Mouse (Mus musculus) liver, adult 2 months (tissue): ENCODE results near the gene Tprkb.
"Not testable (repeated sequence)": the region's sequence is repeated elsewhere in the genome, so short reads cannot be mapped to it uniquely, and the experiment has no call there.

Experiments
- CTCF ChIP-seq: fragments of 200-500 bp; IDR thresholded peaks from 2 replicates; pipeline ENCODE4 v1.5.1; 2011; ENCODE audit warnings: low read depth, low read length, control low read depth
- POLR2A ChIP-seq: fragments of 200-500 bp; IDR thresholded peaks from 2 replicates; pipeline ENCODE4 v1.6.1; 2011; ENCODE audit warnings: low read length, control low read depth; ENCODE audit not compliant: insufficient read depth; ENCODE audit errors: extremely low read depth

DNA sequence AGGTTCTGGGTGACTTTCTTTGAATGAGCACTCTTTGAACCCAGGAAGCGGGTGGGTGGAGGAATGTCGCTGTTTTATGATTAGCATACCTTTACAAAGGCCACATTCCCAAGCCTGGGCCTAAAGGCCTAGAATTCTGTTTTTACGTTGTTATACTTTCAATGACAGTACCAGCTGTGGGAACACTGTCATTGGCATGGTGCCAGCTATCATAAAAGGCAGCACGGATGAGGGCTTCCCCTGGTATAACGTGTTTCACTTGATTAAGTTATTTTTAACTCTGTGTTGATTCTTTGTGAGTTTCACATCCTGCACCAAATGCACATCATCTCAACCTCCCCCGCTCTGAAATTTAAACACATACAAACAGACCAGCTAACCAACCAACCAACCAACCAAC, 54.4 kb downstream of the Tprkb start:
- not testable (repeated sequence) for TF ChIP-seq CTCF, POLR2A
